ENCODE assay signal across 8 mouse cellular contexts in the genomic region with DNA sequence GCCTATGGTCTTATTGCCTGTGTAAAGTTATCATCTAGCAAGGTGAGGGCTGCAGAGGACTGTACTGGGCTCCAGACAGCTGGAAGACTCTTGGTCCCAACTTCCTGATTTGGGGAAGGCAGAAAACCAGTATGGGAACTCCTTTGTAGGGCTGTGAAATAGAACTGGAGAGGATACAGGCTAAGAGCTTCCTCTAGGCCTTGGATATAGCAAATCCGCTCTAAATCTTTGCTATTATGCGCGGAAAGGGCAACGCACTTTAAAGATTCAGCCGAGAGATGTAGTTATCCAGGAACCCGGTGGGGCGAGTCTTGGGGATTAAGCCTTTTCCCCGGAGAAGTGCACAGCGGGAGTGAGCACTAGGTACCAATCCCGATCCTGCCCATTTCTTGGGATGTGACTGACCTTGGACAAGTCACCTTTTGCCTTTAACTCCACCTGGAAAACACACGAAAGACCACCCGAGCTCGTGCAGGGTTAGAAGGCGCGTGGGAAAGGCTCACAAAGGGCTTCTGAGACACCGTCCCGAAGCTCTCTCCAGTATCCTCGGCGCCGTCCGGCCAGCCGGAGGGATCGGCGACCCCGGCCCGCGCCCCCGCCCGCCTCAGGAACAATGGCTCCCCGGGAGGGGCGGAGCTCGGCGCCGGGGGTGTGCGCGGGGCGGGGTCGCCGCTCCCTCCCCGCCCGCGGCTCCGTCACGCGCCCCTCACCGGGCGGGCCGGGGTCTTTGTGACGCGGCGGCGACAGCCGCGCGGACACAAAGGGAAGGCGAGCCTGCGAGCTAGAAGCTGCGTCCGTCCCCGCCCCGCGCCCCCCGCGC. TPM values are rescaled to one million over a fixed set of nuclear protein-coding genes. Genes with fewer than 3 reads are reported as not detected.
DNase-seq lines count a peak whose midpoint lies in the region; ATAC-seq and TF ChIP-seq lines count a peak whose summit lies in the region.

Gene Tmeff1, plus strand, starts transcription at position 754 of the 820 bp plus-strand sequence.

- no peaks in the 10 kb centered on the region; the same call in 1 of the 2 replicates for H3K36me3 ChIP-seq in heart, embryonic 11.5 days (ENCODE audit: control insufficient read depth, insufficient read depth, low read length)
- H3K36me3 ChIP-seq in liver, embryonic 16.5 days (ENCODE audit: control insufficient read depth, insufficient read depth): no peaks in the 10 kb centered on the region

- peak in 1 of 2 experiments; percentile 27 for DNase-seq in heart, adult 18-20 months
- DNase-seq in heart, adult 9 months (ENCODE audit: low spot score in 2 of 2): no peak
- peak; percentile 71 for DNase-seq in kidney, postnatal 10 days
- DNase-seq in ovary, postnatal 36 days (ENCODE audit: low spot score): peak; percentile 53
- DNase-seq in thymus, postnatal 10 days (ENCODE audit: low spot score in 2 of 2): no peak

- no peaks in the 10 kb centered on the region for H3K27me3 ChIP-seq in heart, embryonic 11.5 days (ENCODE audit: control insufficient read depth, insufficient read depth, low read length)
- H3K27me3 ChIP-seq in liver, embryonic 16.5 days (ENCODE audit: control insufficient read depth, insufficient read depth, low read depth, low read length): peaks cover 24% of the 10 kb centered on the region

- no peak within 1 kb of the TSS for H3K27ac ChIP-seq in bone marrow, adult 2 months (ENCODE audit: control insufficient read depth, insufficient read depth, low read depth, low read length, poor library complexity)
- H3K27ac ChIP-seq in heart, embryonic 11.5 days (ENCODE audit: low read depth, low read length): peak within 1 kb of the TSS; percentile 91
- H3K27ac ChIP-seq in liver, embryonic 16.5 days (ENCODE audit: low read length): no peak within 1 kb of the TSS

- peak within 1 kb of the TSS; percentile 92 for H3K9ac ChIP-seq in heart, embryonic 11.5 days (ENCODE audit: low read depth, low read length)
- H3K9ac ChIP-seq in liver, embryonic 16.5 days (ENCODE audit: low read depth, low read length): peak within 1 kb of the TSS; percentile 16; the same call in 1 of the 2 replicates

- H3K4me2 ChIP-seq in heart, embryonic 11.5 days: peak within 1 kb of the TSS; percentile 84
- H3K4me2 ChIP-seq in liver, embryonic 16.5 days (ENCODE audit: low read depth, low read length): peak within 1 kb of the TSS; percentile 70

- no peaks in the 10 kb centered on the region for H3K4me1 ChIP-seq in bone marrow, adult 2 months (ENCODE audit: control insufficient read depth, insufficient read depth, low read length)
- H3K4me1 ChIP-seq in heart, embryonic 11.5 days (ENCODE audit: control insufficient read depth, insufficient read depth, low read length): peaks cover 8% of the 10 kb centered on the region; the same call in 1 of the 2 replicates
- H3K4me1 ChIP-seq in liver, embryonic 16.5 days (ENCODE audit: control insufficient read depth, low read depth, low read length): no peaks in the 10 kb centered on the region

- peak; percentile 78 for ATAC-seq in heart, embryonic 11.5 days (replicated peaks; ENCODE audit: insufficient number of reproducible peaks, low FRiP score, low TSS enrichment)
- no peak for ATAC-seq in liver, embryonic 16.5 days (ENCODE audit: low read depth)

- no peak for TF ChIP-seq CTCF in bone marrow, adult 2 months (IDR thresholded peaks at IDR 0.05; ENCODE audit: control insufficient read depth, insufficient read depth, low read length)

- H3K4me3 ChIP-seq in bone marrow, adult 2 months (replicated peaks; ENCODE audit: control insufficient read depth, low read depth, low read length): peak within 1 kb of the TSS; percentile 26
- H3K4me3 ChIP-seq in heart, embryonic 11.5 days (ENCODE audit: low read depth, low read length): peak within 1 kb of the TSS; percentile 94
- H3K4me3 ChIP-seq in liver, embryonic 16.5 days (ENCODE audit: low read depth, low read length): peak within 1 kb of the TSS; percentile 61

- H3K9me3 ChIP-seq in heart, embryonic 11.5 days (replicated peaks; ENCODE audit: control insufficient read depth, low read length): no peaks in the 10 kb centered on the region
- H3K9me3 ChIP-seq in liver, embryonic 16.5 days (replicated peaks; ENCODE audit: control insufficient read depth, low read length): no peaks in the 10 kb centered on the region

- whole genome bisulfite sequencing in bone marrow, adult 2 months: 9% methylated on average over 57 of the region's 64 CpGs
- WGBS in heart, embryonic 11.5 days (ENCODE audit: insufficient replicate concordance): under 1% methylated on average over 36 of the region's 64 CpGs
- 4% methylated on average over 61 of the region's 64 CpGs for WGBS in liver, embryonic 16.5 days (ENCODE audit: insufficient replicate concordance)

- no peak for TF ChIP-seq POLR2A in bone marrow, adult 2 months (IDR thresholded peaks at IDR 0.05; ENCODE audit: borderline replicate concordance, control insufficient read depth, low read depth, low read length)

RNA-seq across cellular contexts. Expression of gene Tmeff1, which starts in this region (rescaled TPM):
- total RNA-seq in heart, adult 18-20 months (2021): 10 to 100 TPM; 10.7 TPM
- polyA plus RNA-seq in bone marrow, adult 2 months (2011; ENCODE audit: insufficient read depth, insufficient read length, low replicate concordance, missing spikeins): 7.9 TPM in 1 of 2 replicates, not detected in the other
- polyA plus RNA-seq in heart, embryonic 11.5 days (2014; fragmentation: Nextera tagmentation; extraction: Ambion mirVana): 51.2 and 60.7 TPM in 2 replicates
- polyA plus RNA-seq in liver, embryonic 16.5 days (2015; fragmentation: Nextera tagmentation; extraction: Ambion mirVana): 0.12 and 0.18 TPM in 2 replicates

Comparison
In these comparisons a context has a peak if more than half of its experiments do, and no peak if none do; other contexts are left out.
1. DNase-seq: peak in kidney, postnatal 10 days (single experiment) and ovary, postnatal 36 days (single experiment); none in heart, adult 9 months (0 of 2) and thymus, postnatal 10 days (0 of 2).
2. H3K4me3 ChIP-seq: peak in every context shown above with its lines; median percentile 94 in heart, embryonic 11.5 days; 61 in liver, embryonic 16.5 days; 26 in bone marrow, adult 2 months.